Mouse (Mus musculus) midbrain, embryonic 11.5 days (tissue): ENCODE data around the gene Alkbh3. TPM values are rescaled to one million over a fixed set of nuclear protein-coding genes. Genes with fewer than 3 reads are reported as not detected.

ENCODE experiments used
- ATAC-seq: fragments of 200-750 bp; cut with Nextera tagmentation; 2 replicates; pipeline ENCODE4 v1.8.0; 2017; ENCODE audit warnings: moderate TSS enrichment, moderate library complexity; ENCODE audit not compliant: low FRiP score
- DNase-seq: peaks from one replicate; pipeline ENCODE4 v3.0.0; 2015; ENCODE audit warnings: low spot score; ENCODE audit errors: missing footprints
- H3K27ac ChIP-seq: fragments of 300-500 bp; sonication (generic); 2 replicates; pipeline ENCODE4 v1.5.1; 2014; ENCODE audit warnings: low read depth, low read length
- H3K27me3 ChIP-seq: fragments of 300-500 bp; sonication (generic); 2 replicates; pipeline ENCODE4 v1.6.1; 2014; ENCODE audit warnings: mild to moderate bottlenecking, low read length, moderate library complexity, mixed read lengths; ENCODE audit not compliant: control insufficient read depth, insufficient read depth
- H3K36me3 ChIP-seq: fragments of 300-500 bp; sonication (generic); 2 replicates; pipeline ENCODE4 v1.6.1; 2014; ENCODE audit warnings: mild to moderate bottlenecking, low read length, moderate library complexity, mixed read lengths; ENCODE audit not compliant: control insufficient read depth, insufficient read depth
- H3K4me1 ChIP-seq: fragments of 300-500 bp; sonication (generic); 2 replicates; pipeline ENCODE4 v1.6.1; 2014; ENCODE audit warnings: low read length; ENCODE audit not compliant: control insufficient read depth, insufficient read depth
- H3K4me2 ChIP-seq: fragments of 300-500 bp; sonication (generic); 2 replicates; pipeline ENCODE4 v1.6.1; 2014; ENCODE audit warnings: mild to moderate bottlenecking, moderate library complexity
- H3K4me3 ChIP-seq: fragments of 300-500 bp; sonication (generic); 2 replicates; pipeline ENCODE4 v1.5.1; 2014; ENCODE audit warnings: low read depth, low read length
- H3K9ac ChIP-seq: fragments of 300-500 bp; sonication (generic); 2 replicates; pipeline ENCODE4 v1.6.1; 2014; ENCODE audit warnings: low read length
- H3K9me3 ChIP-seq: fragments of 300-500 bp; sonication (generic); 2 replicates; pipeline ENCODE4 v1.6.1; 2016; ENCODE audit warnings: low read length; ENCODE audit not compliant: control insufficient read depth
- WGBS: fragments of 180-500 bp; shearing (Covaris S2); extraction: QIAGEN DNeasy Blood & Tissue Kit; methylation state at CpG from one replicate; pipeline ENCODE4 v1.1.7; 2014; 5-methylcytosine and 5-hydroxymethylcytosine counted together
- polyA plus RNA-seq: library from polyadenylated mRNA; unstranded; fragments of >200 nt; fragmentation: Nextera tagmentation; extraction: Ambion mirVana; gene quantifications from 2 replicates; pipeline ENCODE4 v1.2.1, GENCODE M21; 2014

Gene Alkbh3
- 50.8 and 51.3 TPM in 2 replicates for polyA plus RNA-seq

DNA sequence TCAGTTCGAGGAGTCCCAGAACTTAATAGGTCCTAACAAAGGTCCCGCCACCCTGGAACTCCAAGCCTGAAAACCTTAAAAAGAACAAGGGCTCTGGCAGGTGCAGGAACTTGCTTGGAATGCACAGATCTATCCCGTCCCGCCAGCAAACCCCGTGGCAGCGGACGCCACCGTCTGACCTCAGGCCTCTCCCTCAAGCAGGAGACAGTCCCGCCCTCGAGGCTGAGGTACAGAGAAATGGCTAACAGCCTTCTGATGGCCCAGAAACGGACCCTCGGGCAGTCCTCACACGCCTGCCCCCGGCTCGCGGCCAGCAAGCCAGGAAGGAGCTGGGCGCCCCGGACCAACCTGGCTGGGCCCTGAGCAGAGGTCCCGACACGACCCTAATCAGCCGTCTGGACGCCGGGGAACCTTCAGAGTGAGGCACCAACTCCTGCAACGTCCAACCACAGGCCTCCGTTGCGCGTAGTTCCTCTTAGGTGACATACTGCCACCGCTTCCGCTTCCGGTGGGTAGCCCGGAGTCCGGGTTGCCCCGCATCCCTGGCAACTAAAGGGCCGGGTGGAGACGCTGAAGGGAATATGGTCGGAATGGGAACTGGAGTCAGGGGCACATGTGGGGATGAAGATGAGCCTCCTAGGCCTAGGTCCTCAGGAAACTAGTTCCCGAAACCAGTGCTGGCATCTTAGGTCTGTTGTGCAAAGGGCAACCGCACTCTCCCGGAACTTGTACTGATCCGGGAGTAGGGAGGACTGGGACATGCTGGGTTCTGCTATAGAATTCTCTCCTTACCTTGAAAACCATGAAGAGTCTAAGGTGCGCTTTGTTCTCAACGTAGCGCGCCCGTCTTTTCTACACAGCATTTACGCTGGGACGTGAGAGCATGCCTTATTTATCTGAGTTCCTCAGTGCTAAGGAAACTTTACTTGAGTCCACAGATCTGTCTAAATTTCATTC lies at the start of gene Alkbh3:
TSS of gene Alkbh3 (minus strand) at position 473 of the 957 bp plus-strand sequence.
- ATAC-seq (peak; percentile 99), DNase-seq (peak; percentile 100)
- Histone ChIP-seq H3K4me1 (peaks cover 6% of the 10 kb centered on the region), H3K4me3 (peak within 1 kb of the TSS; percentile 90), H3K27ac (no peak within 1 kb of the TSS), H3K9me3 (no peaks in the 10 kb centered on the region), H3K36me3 (no peaks in the 10 kb centered on the region), H3K4me2 (peak within 1 kb of the TSS; percentile 87), H3K9ac (peak within 1 kb of the TSS; percentile 88), H3K27me3 (no peaks in the 10 kb centered on the region)
- WGBS, result 6% methylated on average over 47 of the region's 47 CpGs

DNA sequence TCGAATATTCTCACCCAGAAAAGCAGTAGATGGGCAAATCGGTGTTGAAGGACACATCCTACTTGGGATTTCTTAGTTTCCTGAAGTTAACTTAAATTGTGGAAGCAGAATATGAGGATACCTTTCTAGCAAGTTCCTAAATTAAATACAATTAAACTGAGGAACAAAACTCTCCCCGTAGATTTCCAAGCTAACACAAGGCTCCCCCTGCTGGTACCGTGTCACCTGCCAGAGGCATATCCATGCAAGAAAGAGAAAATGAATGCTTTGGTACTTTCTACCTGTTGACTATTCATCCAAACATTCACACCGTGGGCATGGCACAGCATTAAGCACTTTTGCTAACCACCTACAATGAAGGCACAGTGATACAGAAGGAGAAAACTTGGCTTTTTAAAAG lies 48.9 kb upstream of the Alkbh3 start:
- no peaks in the 10 kb centered on the region for H3K36me3 ChIP-seq
- WGBS, result 83% methylated on average over 5 of the region's 5 CpGs
- no peaks in the 10 kb centered on the region for H3K9me3 ChIP-seq
- H3K4me2 ChIP-seq, result no peak overlapping the region
- no peaks in the 10 kb centered on the region for H3K27me3 ChIP-seq
- no peak overlapping the region for H3K27ac ChIP-seq
- H3K4me3 ChIP-seq, result no peak overlapping the region
- no peak overlapping the region for H3K9ac ChIP-seq
- DNase-seq, result no peak
- no peaks in the 10 kb centered on the region for H3K4me1 ChIP-seq
- ATAC-seq, result no peak

DNA sequence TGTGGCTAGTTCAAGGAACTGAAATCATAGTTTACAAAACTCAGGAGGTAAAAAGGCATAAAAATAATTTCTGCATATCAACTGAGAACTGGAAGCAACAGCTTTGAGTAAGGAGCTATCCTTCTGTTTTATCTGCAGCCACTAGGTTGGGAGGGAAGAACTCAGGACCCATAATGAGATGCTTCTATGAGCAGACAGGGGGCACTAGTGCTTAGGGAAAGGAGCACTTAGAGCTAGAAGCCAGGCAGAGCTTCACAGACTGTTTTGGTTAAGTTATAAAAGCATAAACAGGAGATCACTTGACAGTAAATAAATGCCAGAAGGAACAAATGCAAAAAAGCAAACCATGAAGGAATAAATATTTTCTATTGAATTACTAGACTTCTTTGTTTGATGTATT lies 44.2 kb upstream of the Alkbh3 start:
- Histone ChIP-seq H3K27me3 (no peaks in the 10 kb centered on the region), H3K27ac (no peak overlapping the region), H3K9ac (no peak overlapping the region), H3K4me3 (no peak overlapping the region), H3K4me2 (no peak overlapping the region), H3K9me3 (no peaks in the 10 kb centered on the region), H3K4me1 (no peaks in the 10 kb centered on the region), H3K36me3 (no peaks in the 10 kb centered on the region)
- DNase-seq (no peak), ATAC-seq (no peak)

DNA sequence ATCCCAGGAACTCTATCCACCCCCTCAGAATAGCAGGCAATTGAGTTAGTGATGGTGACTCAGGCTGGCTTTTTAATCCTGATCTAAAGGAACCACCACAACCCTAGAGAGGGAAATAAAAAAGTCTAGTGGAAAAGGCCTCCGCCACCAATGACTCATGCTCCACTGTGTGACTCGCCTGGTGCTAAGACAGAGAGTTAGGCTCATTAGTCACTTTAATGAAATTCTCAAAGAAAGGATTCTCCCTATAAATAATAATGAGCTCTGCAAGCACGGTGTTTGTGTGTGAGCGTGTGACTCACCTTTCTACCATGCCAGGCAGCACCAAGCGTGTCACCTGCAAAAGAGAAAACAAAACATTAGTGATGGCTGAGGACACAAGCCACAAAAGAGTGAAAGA lies 41.3 kb upstream of the Alkbh3 start:
- Histone ChIP-seq H3K9me3 (no peaks in the 10 kb centered on the region), H3K4me3 (no peak overlapping the region), H3K36me3 (no peaks in the 10 kb centered on the region), H3K27me3 (no peaks in the 10 kb centered on the region), H3K9ac (no peak overlapping the region), H3K4me2 (no peak overlapping the region), H3K4me1 (no peaks in the 10 kb centered on the region), H3K27ac (no peak overlapping the region)
- DNase-seq (no peak), ATAC-seq (no peak)
- 91% methylated on average over 5 of the region's 5 CpGs for WGBS

DNA sequence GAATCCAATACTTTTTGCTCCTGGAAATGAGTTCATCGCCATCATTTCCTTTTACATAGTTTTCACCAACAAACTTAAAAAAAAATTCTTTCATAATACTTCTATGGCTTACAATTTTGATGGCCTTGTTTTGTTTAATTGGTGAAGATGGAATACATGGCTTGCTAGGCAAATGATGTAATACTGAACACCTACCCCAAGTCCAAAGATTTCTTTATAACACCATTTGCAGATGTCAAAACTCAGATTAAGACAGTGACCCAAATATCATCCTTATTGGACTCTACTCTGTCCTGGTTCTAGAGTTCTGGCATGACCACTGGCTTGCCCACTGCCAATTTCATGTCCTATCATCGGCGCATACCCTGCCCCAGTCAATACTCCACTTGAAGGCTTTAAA lies 40.3 kb upstream of the Alkbh3 start:
- no peak overlapping the region for H3K9ac ChIP-seq
- no peaks in the 10 kb centered on the region for H3K36me3 ChIP-seq
- DNase-seq (no peak), ATAC-seq (no peak)
- no peaks in the 10 kb centered on the region for H3K9me3 ChIP-seq
- no peaks in the 10 kb centered on the region for H3K4me1 ChIP-seq
- H3K27me3 ChIP-seq, result no peaks in the 10 kb centered on the region
- no peak overlapping the region for H3K4me3 ChIP-seq
- no peak overlapping the region for H3K4me2 ChIP-seq
- 94% methylated on average over 3 of the region's 3 CpGs for WGBS
- no peak overlapping the region for H3K27ac ChIP-seq

DNA sequence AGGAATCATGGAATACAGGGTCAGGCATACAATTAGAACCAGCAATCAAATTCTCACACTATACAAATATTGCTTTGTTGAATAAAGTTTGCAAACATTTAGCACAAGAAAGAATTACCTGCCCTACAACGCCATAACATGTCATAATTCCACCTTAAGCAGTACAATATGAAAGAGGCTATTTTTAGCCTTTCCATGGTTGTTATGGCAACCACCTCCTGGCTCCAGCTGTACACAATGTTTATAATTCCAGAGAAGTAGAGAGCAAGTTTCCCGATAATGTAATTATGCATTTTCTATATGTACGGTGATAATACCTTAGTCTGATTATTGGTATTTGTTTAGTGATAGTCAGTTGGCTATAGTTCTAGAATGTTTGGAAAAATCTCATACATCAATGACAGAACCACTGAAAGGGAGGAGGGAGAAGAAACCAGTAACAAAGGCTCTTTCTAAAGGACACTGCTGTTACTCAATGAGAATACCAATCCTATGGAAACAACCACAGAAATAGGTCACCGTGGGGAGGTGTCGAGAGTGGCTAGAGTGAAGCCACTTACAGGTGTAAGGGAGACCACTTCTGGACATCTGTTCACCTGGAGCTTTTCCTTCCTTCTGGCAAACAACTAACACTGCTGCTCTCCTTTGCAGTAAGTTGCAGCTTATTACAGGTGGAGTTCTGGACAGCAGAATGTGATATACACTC lies 39.0 kb upstream of the Alkbh3 start:
- ATAC-seq, result no peak
- no peak overlapping the region for H3K4me2 ChIP-seq
- DNase-seq, result no peak
- H3K27ac ChIP-seq, result no peak overlapping the region
- no peaks in the 10 kb centered on the region for H3K27me3 ChIP-seq
- no peaks in the 10 kb centered on the region for H3K36me3 ChIP-seq
- no peaks in the 10 kb centered on the region for H3K4me1 ChIP-seq
- H3K4me3 ChIP-seq, result no peak overlapping the region
- no peak overlapping the region for H3K9ac ChIP-seq
- H3K9me3 ChIP-seq, result no peaks in the 10 kb centered on the region
- 87% methylated on average over 5 of the region's 5 CpGs for WGBS

DNA sequence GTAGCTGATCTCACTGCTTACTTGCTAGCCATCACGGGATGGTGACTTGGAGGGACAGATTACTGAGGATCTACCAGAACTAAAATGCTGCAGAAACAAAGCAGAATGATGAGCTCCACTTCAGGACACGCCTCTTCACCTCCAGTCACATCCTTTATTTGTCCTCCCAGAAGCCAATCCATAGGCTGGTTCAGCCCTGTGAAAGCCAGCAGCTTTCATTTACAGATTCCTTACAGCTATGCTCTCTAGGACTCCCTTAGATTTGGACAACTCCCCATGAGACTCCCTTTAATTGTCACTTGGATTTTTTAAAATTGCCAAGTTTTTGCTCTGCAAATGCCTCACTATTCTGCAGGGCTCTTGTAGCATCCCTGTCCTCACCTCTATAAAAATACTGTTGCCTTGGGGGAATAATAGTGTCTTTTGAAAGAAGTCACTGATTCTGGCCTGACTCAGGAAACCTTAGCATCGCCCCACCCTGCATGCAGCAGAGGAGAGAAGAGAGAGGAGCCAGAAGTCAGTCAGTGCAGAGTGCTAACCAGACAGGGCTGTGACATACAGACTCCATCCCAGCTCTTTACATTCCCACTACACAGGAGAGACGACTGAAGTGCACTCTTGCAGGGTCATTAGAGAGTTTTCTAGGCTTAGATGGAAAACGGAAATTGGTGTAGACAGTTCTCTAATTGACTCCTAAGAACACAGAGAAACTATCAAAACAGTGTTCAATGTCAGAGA lies 38.3 kb upstream of the Alkbh3 start:
- H3K27me3 ChIP-seq, result no peaks in the 10 kb centered on the region
- H3K36me3 ChIP-seq, result no peaks in the 10 kb centered on the region
- no peaks in the 10 kb centered on the region for H3K9me3 ChIP-seq
- no peak for ATAC-seq
- peaks cover 2% of the 10 kb centered on the region; the same call in 1 of the 2 replicates for H3K4me1 ChIP-seq
- H3K4me3 ChIP-seq, result no peak overlapping the region
- no peak overlapping the region for H3K4me2 ChIP-seq
- H3K9ac ChIP-seq, result no peak overlapping the region
- H3K27ac ChIP-seq, result no peak overlapping the region
- 73% methylated on average over 5 of the region's 5 CpGs for WGBS
- no peak for DNase-seq

DNA sequence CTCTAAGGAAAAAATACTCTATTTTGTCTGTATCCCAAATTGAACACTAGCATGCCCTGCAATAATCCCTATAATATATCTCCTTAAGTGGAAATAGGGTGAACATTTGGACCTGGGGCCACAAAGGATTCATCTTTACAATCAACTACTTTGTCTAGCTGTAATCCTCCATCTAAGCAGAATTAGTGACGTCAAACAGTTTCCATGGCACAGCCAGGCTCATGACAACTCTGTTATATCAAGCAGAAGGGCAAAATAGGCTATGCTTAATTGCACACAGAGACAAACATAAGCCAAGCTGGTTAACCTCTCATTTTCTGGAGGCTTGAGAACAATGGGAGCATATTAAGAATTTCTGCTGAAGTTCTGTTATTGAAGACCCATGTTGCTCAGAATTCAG lies 37.7 kb upstream of the Alkbh3 start:
- no peak overlapping the region for H3K27ac ChIP-seq
- H3K4me1 ChIP-seq, result peaks cover 4% of the 10 kb centered on the region; the same call in 1 of the 2 replicates
- no peak overlapping the region for H3K9ac ChIP-seq
- no peak for ATAC-seq
- no peaks in the 10 kb centered on the region for H3K9me3 ChIP-seq
- no peak overlapping the region for H3K4me2 ChIP-seq
- no peaks in the 10 kb centered on the region for H3K27me3 ChIP-seq
- H3K4me3 ChIP-seq, result no peak overlapping the region
- H3K36me3 ChIP-seq, result no peaks in the 10 kb centered on the region
- DNase-seq, result no peak
- WGBS, result 40% methylated on average over 1 of the region's 1 CpGs
